Mouse (Mus musculus) induced T-regulatory cell, adult 2 months (primary cell): Measurements from ENCODE around the gene Dguok.

Experiments used
- DNase-seq: peaks from one replicate; pipeline ENCODE4 v3.0.0-alpha.2; 2012; ENCODE audit warnings: low read depth

The Dguok gene

GRCm38 (mm10) chr6:83506258-83507167 is at the start of gene Dguok:
TSS of gene Dguok (minus strand) at chr6:83506969.
- peak; percentile 99 for DNase-seq

- no peak for DNase-seq
Observed at GRCm38 (mm10) chr6:83555972-83556371, 49.2 kb upstream of the Dguok start.

DNA sequence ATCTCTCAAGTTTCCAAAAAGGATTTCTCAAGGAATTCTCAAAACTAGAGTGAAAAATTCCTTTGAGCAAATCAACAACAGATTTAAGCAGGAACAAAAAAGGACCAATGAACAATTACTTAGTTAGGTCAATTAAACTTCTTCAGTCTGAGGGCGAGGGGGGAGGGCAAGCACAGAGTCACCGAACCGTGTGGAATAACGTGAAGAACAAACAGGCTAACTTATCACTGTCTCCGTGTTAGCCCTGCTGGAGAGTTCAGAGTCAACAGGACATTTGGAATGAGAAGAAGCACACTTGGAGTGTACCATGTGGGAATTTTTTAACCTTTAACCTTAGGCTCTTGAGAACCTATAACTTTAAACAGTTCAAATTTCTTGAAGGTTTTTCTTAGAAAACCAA is 41.6 kb upstream of the Dguok start:
- DNase-seq: no peak

DNA sequence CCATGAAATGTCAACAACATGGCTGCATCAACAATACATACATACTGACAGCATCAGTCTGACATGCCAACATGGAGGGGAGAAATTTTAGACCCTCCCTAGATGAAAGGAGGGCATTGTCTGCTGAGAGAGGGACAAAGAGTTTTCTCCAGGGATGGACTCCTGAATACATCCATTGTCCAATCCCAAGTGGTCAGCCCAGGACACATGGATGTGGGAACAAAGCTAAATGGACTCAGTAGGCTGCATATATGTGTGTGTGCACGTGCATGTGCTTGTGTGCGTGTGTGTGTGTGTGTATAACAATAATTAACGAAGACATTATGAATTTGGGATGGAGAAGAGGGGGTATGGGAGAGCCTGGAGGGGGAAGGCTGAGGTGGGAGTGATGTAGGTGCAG is 39.0 kb upstream of the Dguok start:
- no peak for DNase-seq

DNA sequence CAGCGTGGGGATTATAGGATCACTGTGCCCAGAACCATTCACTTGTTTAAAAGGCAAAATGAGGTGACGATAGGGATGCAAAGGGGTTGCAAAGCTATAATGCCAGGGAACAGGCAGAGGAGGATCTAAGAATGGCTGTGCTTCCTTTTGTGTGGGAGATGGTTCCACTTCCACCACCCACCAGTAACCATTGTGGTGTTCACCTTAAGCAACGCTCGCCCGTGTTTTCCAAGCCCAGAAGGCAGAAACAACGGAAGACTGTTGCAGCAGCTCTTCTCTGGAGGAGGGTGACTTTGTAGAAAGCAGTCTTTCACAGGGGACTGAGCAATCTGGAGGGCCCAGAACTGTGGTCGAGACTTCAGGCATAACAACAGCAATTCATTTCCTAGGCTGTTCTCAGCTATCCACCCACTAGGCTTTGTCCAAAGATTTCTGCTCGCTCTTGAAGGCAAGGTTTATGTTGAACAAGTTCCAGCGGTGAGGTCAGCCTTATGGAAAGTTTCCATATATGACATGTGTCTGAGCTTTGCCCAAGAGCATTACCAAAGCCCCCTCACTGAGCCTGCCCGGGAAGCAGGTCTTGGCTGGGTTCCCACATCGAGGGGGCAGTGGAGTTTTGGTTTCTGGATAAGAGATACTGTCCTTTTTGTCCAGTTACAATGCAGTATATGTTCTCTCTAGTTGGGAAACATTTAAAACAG is 35.1 kb upstream of the Dguok start:
- no peak for DNase-seq

DNA sequence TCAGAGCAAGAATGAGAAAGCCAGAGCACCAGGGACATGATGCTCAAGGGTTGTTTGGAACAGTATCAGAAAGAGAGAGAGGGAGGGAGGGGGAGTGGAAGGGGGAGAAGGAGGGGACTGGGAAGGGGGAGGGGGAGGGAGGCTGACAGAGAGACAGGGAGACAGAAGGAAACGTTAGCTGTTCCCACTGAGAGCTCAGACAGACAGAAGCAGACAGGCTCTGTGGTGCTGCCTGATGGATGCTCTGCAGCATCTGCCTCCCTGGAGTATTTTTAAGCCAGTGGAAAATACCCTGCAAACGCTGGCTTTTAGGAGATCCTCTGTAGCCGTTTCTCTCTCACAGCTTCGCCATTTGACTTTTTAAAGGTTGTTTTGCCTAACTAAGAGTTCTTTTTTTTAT is 33.2 kb upstream of the Dguok start:
- DNase-seq: no peak

GRCm38 (mm10) chr6:83536795-83537059 is 30.0 kb upstream of the Dguok start:
- no peak for DNase-seq

GRCm38 (mm10) chr6:83536028-83536794 is 29.4 kb upstream of the Dguok start, which contains the start of gene Actg2:
TSS of gene Actg2 (minus strand) at chr6:83536265.
- no peak for DNase-seq

DNA sequence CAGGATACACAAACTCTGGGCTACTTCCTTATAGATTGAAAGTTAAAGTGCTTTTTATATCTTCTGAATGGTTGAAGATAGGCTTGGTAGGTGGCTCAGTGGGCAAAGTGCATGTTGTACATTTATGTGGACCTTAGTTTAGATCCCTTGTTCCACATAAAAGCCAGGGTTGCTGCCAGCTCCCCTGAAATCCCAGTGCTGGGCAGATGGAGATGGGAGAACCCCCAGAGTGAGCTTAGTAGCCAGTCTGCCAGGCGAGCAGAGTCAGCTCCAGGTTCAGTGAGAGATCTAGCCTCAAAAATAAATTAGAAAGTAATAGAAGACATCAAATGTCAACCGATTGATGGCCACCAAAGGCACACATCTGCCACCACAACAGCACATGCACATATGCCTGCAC is 25.8 kb upstream of the Dguok start:
- no peak for DNase-seq

GRCm38 (mm10) chr6:83523194-83523593 is 16.4 kb upstream of the Dguok start:
- DNase-seq: no peak

GRCm38 (mm10) chr6:83521784-83522183 is 15.0 kb upstream of the Dguok start:
- DNase-seq: no peak

DNA sequence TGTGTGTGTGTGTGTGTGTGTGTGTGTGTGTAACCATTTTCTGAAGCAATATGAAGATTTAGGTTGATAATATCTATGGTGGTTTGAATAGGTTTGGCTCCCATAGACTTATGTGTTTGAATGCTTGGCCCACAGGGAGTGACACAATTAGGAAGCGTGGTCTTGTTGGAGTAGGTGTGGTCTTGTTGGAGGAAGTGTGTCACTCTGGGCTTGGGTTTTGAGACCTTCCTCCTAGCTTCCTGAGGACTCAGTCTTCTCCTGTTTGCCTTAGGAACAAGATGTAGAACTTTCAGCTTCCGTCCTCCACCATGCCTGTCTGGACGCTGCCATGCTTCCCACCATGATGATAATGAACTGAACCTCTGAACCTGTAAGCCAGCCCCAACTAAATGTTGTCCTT is 11.9 kb upstream of the Dguok start:
- DNase-seq: no peak

DNA sequence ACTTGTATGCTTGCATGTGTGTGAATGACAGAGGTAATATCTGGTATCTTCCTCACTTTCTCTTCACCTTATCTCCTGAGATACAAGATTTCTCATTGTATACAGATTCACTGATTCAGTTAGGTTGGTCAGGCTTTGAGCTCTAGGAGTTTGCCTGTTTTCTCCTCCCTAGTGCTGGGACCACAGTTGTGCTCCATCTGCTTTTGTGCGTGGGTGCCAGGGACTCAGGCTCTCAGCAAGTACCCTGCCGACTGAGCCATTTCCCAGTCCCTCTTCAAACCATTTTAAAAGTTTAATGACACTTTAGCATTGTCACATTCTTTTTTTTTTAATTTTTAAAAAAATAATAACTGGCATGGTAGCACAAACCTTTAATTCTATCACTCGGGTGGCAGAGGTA is 8.4 kb upstream of the Dguok start:
- no peak for DNase-seq

DNA sequence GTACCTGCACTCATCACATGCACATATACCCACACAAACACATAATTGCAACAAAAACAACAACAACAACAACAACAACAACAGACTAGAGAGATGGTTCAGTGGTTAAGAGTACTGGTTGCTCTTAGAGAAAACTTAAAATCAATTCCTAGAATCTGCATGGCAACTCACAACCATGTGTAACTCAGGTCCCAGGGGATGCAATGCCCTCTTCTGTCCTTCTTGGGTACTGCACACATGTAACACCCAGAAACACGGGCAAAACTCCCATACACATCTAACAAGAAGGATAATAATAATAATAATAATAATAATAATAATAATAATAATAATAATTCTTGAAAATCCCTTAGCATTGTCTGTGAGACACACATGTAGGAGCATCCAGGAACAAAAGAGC is 5.7 kb upstream of the Dguok start:
- DNase-seq: peak; percentile 86

DNA sequence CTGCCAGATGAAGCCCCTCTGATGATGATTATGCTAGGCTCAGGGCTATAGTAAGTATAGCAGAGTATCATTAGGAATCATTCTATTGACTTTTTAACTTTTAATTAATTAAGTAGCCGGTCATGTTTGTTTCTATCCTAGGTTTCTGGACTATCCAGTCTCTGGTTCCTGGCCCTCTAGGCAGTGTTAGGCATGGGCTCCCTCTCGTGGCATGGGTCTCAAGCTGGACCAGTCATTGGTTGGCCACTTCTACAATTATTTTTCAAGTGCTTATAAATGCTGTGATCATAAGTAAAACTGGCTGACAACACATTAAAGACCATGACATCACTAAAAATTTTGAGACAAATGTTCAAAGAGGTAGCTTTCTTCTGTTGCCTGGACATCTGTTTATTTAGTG is 3.4 kb upstream of the Dguok start:
- no peak for DNase-seq

GRCm38 (mm10) chr6:83509442-83509841 is 2.7 kb upstream of the Dguok start:
- DNase-seq: no peak

DNA sequence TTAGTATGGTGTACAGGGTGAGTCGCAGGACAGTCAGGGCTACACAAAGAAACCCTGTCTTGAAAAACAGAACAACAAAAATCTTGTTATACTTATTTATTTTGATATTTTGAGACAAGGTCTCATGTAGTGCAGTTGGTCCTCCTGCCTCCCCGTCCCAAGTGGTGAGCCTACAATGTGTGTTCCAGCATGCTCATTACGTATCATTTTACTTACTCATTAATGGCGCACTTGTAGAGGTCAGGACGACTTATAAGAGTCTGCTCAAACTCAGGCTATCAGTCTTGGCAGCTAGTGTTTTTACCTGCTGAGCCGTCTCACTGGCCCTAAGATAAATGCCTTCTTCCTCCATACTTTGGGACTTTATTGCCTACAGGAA is 388 bp upstream of the Dguok start:
- DNase-seq: no peak

- peak; percentile 32 for DNase-seq
Observed at GRCm38 (mm10) chr6:83505554-83505953, 1.2 kb downstream of the Dguok start.

DNA sequence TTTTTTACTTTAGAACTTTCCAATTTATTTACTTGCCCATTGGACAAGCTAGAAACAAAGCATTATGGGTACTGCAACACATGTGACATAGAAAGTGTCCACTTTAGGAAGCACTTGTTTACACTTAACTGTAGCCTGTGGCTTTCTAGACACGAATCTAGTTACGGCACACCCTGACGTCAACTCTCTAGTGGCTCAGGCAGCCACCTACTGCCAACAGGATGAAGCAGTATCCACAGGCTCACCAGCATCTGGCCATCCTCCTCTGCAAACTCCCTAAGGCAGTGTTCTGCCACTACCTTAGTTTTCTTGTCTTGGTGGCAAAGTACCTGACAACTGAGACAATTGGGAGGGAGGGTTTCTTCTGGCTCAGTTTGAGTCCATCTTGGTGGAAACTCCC is 3.4 kb downstream of the Dguok start:
- peak; percentile 46 for DNase-seq

DNA sequence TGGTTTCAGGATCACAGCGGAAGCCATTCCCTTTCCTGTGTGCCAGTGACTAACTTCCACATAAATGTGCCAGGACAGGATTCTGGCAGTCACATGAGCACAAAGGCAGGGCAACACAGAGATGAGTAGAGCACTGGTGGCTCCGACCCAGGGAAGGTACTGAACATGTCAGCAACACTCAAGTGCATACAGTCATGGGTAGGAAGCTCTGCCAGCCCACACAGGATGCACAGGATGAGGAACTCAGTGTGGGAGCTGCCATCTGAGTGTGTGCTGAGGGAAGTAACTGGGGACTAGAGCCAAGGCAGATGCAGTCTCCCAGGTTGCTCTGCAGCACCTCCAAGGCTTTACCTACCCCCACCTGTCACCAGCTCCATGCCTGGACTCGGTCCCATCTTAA is 4.1 kb downstream of the Dguok start:
- peak; percentile 29 for DNase-seq

DNA sequence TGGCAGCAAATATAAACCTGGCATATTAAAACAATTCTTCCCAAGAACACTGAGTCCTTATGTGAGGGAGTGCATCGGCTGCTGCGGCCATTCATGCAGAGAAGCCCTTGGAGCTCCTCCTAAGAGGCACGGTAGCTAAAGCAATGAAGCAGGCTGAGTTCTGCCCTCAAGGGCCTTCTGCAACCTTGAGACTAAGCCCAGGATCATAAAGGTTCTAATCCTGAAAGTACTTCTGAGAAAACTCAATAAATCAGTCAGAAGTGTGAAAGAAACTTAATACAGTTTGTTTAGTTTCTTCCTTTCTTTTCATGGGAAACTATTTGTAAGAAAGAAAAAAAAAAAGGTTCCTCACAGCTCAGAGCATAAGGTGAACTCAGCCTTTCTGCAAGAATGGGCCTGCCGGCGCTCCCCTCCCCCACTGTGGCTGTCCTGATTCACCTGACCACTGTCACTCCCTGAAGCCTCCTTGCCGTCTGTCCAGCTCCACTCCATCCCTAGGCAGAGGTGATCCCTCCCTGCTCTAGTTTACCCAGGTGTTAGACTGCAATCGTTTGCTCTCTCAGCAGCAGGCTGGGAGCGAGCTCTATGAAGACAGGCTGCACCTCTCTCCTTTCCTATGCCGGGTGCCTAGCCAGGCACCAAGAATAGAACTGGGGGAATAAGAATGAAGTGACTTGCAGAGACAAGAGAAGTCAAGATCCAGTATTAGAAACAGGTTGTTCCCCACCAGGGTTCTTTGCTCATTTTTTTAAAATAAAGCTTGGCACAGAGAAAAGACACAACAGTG is 5.1 kb downstream of the Dguok start:
- DNase-seq: no peak

- peak; percentile 58 for DNase-seq
Observed at GRCm38 (mm10) chr6:83500462-83500861, 6.3 kb downstream of the Dguok start.
